Mouse (Mus musculus): ENCODE data around the gene Aph1c. TPM values are rescaled to one million over a fixed set of nuclear protein-coding genes. Genes with fewer than 3 reads are reported as not detected.

Aph1c gene
- polyA plus RNA-seq (2017; shearing (Covaris generic)): under 1 TPM in 1 of 2 experiments, not detected in 1; 0.24 TPM

GRCm38 (mm10) chr9:66834318-66835096 lies at the start of gene Aph1c:
TSS of gene Aph1c (minus strand) at chr9:66834726.

GRCm38 (mm10) chr9:66796739-66797138 lies 37.8 kb downstream of the Aph1c start, which contains the start of gene Gm10647:
TSS of gene Gm10647 (plus strand) at chr9:66797039.

GRCm38 (mm10) chr9:66795464-66796324 lies 38.8 kb downstream of the Aph1c start, which contains the start of gene Aph1b:
TSS of gene Aph1b (minus strand) at chr9:66795490.

Other genes starting within 250 kb of the Aph1c start
- gene Usp3, start 241.6 kb downstream of the Aph1c start, polyA plus RNA-seq (2017; shearing (Covaris generic)): 100 to 1,000 TPM; 135 to 154 TPM
- gene Car12, start 121.0 kb downstream of the Aph1c start, polyA plus RNA-seq (2017; shearing (Covaris generic)): 1 to 10 TPM; 2.8 to 4.1 TPM
- 1 to 10 TPM in 1 of 2 experiments, under 1 TPM in 1; 0.57 to 1.4 TPM for gene Aph1b, start 39.2 kb downstream of the Aph1c start, polyA plus RNA-seq (2017; shearing (Covaris generic))
- under 1 TPM in 1 of 2 experiments, not detected in 1; 0.17 TPM for gene Gm10647, start 37.7 kb downstream of the Aph1c start, polyA plus RNA-seq (2017; shearing (Covaris generic))
- gene Rab8b, start 85.0 kb upstream of the Aph1c start, polyA plus RNA-seq (2017; shearing (Covaris generic)): 100 to 1,000 TPM in 1 of 2 experiments, 10 to 100 TPM in 1; 98.5 to 163 TPM
- gene Rps27l, start 111.4 kb upstream of the Aph1c start, polyA plus RNA-seq (2017; shearing (Covaris generic)): 100 to 1,000 TPM; 223 to 262 TPM
- 10 to 100 TPM; 26.4 to 27.2 TPM for gene Lactb, start 140.8 kb upstream of the Aph1c start, polyA plus RNA-seq (2017; shearing (Covaris generic))
- gene Tpm1, start 214.7 kb upstream of the Aph1c start, polyA plus RNA-seq (2017; shearing (Covaris generic)): 10 to 100 TPM; 45.0 to 45.3 TPM

All from activated CD4-positive, CD25-positive, alpha-beta regulatory T cell (primary cell).